Comparison of ENCODE assay signal across 15 mouse cellular contexts in the genomic region with DNA sequence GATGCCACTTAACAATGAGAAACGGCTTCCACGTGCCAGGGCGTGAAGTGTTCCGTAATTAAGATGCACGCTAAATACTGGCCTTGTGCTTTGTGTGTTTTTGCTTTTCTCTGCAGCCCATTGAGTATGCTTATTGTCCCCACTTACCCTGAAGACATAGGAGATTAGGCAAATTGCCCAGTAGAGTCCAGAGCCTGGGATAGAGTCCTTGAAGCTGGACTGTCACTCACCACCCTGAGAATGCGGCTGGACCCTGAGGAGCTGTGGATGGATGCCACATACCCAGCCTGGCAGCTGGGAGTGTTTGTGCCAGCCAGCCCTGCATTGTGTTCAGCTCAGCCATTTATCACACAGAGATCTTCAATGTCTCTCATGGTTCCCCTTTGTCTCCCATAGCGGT.
DNase-seq lines count a peak whose midpoint lies in the region; ATAC-seq lines count a peak whose summit lies in the region.
"Had no signal": no experiment of that assay in that cellular context is flagged by ENCODE, and none has a peak within 500 bp of the region (broad histone marks: within the 10 kb centered on the region; RNA-seq: fewer than 3 reads in every experiment).

No protein-coding gene starts in this region.

- no peak overlapping the region for H3K4me2 ChIP-seq in hindbrain, embryonic 11.5 days (replicated peaks; ENCODE audit: low read depth, low read length)
- no peak overlapping the region for H3K4me2 ChIP-seq in hindbrain, embryonic 13.5 days
- H3K4me2 ChIP-seq in midbrain, embryonic 15.5 days = no peak overlapping the region

- H3K9me3 ChIP-seq in hindbrain, embryonic 11.5 days (ENCODE audit: control insufficient read depth, low read length) = no peaks in the 10 kb centered on the region
- H3K9me3 ChIP-seq in hindbrain, embryonic 10.5 days = no peaks in the 10 kb centered on the region
- H3K9me3 ChIP-seq in hindbrain, embryonic 13.5 days = no peaks in the 10 kb centered on the region
- H3K9me3 ChIP-seq in midbrain, embryonic 15.5 days = no peaks in the 10 kb centered on the region
- H3K9me3 ChIP-seq: G1E had no signal

- H3K4me1 ChIP-seq in hindbrain, embryonic 11.5 days (replicated peaks; ENCODE audit: control insufficient read depth, insufficient read depth, low read length) = no peaks in the 10 kb centered on the region; the same call in 1 of the 2 replicates
- peaks cover 34% of the 10 kb centered on the region for H3K4me1 ChIP-seq in hindbrain, embryonic 10.5 days (replicated peaks)
- H3K4me1 ChIP-seq in hindbrain, embryonic 13.5 days (replicated peaks) = peaks cover 45% of the 10 kb centered on the region
- H3K4me1 ChIP-seq in midbrain, embryonic 15.5 days = peaks cover 44% of the 10 kb centered on the region

- H3K4me3 ChIP-seq in hindbrain, embryonic 11.5 days (ENCODE audit: low read depth, low read length) = no peak overlapping the region
- H3K4me3 ChIP-seq in hindbrain, embryonic 10.5 days = no peak overlapping the region
- no peak overlapping the region for H3K4me3 ChIP-seq in hindbrain, embryonic 13.5 days
- H3K4me3 ChIP-seq in midbrain, embryonic 15.5 days = no peak overlapping the region

- WGBS in hindbrain, embryonic 11.5 days = 67% methylated on average over 7 of the region's 7 CpGs
- WGBS in hindbrain, embryonic 10.5 days = 82% methylated on average over 7 of the region's 7 CpGs
- WGBS in hindbrain, embryonic 13.5 days = 32% methylated on average over 7 of the region's 7 CpGs
- 26% methylated on average over 7 of the region's 7 CpGs for WGBS in midbrain, embryonic 15.5 days

- H3K27me3 ChIP-seq in hindbrain, embryonic 11.5 days (ENCODE audit: control insufficient read depth, insufficient read depth, low read length) = no peaks in the 10 kb centered on the region
- H3K27me3 ChIP-seq in hindbrain, embryonic 10.5 days (ENCODE audit: insufficient read depth, poor library complexity, severe bottlenecking) = no peaks in the 10 kb centered on the region; the same call in 1 of the 2 replicates
- H3K27me3 ChIP-seq in hindbrain, embryonic 13.5 days = no peaks in the 10 kb centered on the region
- no peaks in the 10 kb centered on the region for H3K27me3 ChIP-seq in midbrain, embryonic 15.5 days (replicated peaks)

- ATAC-seq in hindbrain, embryonic 11.5 days (ENCODE audit: low FRiP score) = no peak
- ATAC-seq in hindbrain, embryonic 13.5 days (ENCODE audit: low FRiP score) = peak; percentile 65
- ATAC-seq in midbrain, embryonic 15.5 days (replicated peaks) = peak; percentile 64

- no peaks in the 10 kb centered on the region for H3K36me3 ChIP-seq in hindbrain, embryonic 11.5 days (ENCODE audit: control insufficient read depth, insufficient read depth, low read length)
- no peaks in the 10 kb centered on the region for H3K36me3 ChIP-seq in hindbrain, embryonic 10.5 days
- no peaks in the 10 kb centered on the region for H3K36me3 ChIP-seq in hindbrain, embryonic 13.5 days
- no peaks in the 10 kb centered on the region for H3K36me3 ChIP-seq in midbrain, embryonic 15.5 days (replicated peaks)
- H3K36me3 ChIP-seq: G1E had no signal

- DNase-seq in hindbrain, embryonic 11.5 days (ENCODE audit: low spot score) = peak; percentile 9
- DNase-seq in hindbrain, embryonic 10.5 days (ENCODE audit: low spot score) = no peak
- DNase-seq in brain, embryonic 18.5 days (ENCODE audit: low read depth, low spot score) = peak; percentile 63
- DNase-seq in heart, postnatal 4 days = no peak
- no peak for DNase-seq in adrenal gland, postnatal 4 days (ENCODE audit: low spot score in 2 of 2)
- DNase-seq: adrenal gland, postnatal 36 days; cerebellum, adult 18-20 months; embryo, embryonic 11 days; kidney, adult 18-20 months; liver; lung, adult 2 months had no signal

- no peak overlapping the region for H3K27ac ChIP-seq in hindbrain, embryonic 11.5 days (ENCODE audit: low read depth, low read length)
- H3K27ac ChIP-seq in hindbrain, embryonic 10.5 days = no peak overlapping the region
- peak overlapping the region; percentile 41; the same call in 1 of the 2 replicates for H3K27ac ChIP-seq in hindbrain, embryonic 13.5 days
- peak overlapping the region; percentile 65 for H3K27ac ChIP-seq in midbrain, embryonic 15.5 days
- H3K27ac ChIP-seq: macrophage had no signal

- H3K9ac ChIP-seq in hindbrain, embryonic 11.5 days (ENCODE audit: low read depth, low read length) = no peak overlapping the region
- no peak overlapping the region for H3K9ac ChIP-seq in hindbrain, embryonic 13.5 days
- no peak overlapping the region for H3K9ac ChIP-seq in midbrain, embryonic 15.5 days

Comparison
In these comparisons a context has a peak if more than half of its experiments do, and no peak if none do; other contexts are left out.
1. DNase-seq: peak in hindbrain, embryonic 11.5 days (single experiment) and brain, embryonic 18.5 days (single experiment); none in hindbrain, embryonic 10.5 days (single experiment), heart, postnatal 4 days (single experiment) and adrenal gland, postnatal 4 days (0 of 2).
2. H3K27ac ChIP-seq: peak in hindbrain, embryonic 13.5 days (single experiment) and midbrain, embryonic 15.5 days (single experiment); none in hindbrain, embryonic 11.5 days (single experiment) and hindbrain, embryonic 10.5 days (single experiment).